Comparison of ENCODE assay signal across 21 mouse cellular contexts in genomic region chrX:49116465-49116864, GRCm38 (mm10).
A peak's percentile ranks its signal among the peaks of the same experiment; 100 is the strongest.
DNase-seq lines count a peak whose midpoint lies in the region; ATAC-seq and TF ChIP-seq lines count a peak whose summit lies in the region.
"Had no signal": no experiment of that assay in that cellular context is flagged by ENCODE, and none has a peak within 500 bp of the region (broad histone marks: within the 10 kb centered on the region; RNA-seq: fewer than 3 reads in every experiment).

No protein-coding gene starts in this region.

- no peaks in the 10 kb centered on the region for H3K4me1 ChIP-seq in MEL (ENCODE audit: control insufficient read depth in 1 of 2, insufficient read depth in 2 of 2, low read length in 2 of 2)
- H3K4me1 ChIP-seq in forebrain, embryonic 15.5 days = no peaks in the 10 kb centered on the region
- H3K4me1 ChIP-seq: embryonic facial prominence, embryonic 12.5 days; embryonic facial prominence, embryonic 15.5 days; hindbrain, embryonic 12.5 days; hindbrain, embryonic 15.5 days had no signal

- TF ChIP-seq POLR2A in MEL (IDR thresholded peaks at IDR 0.05; ENCODE audit: control insufficient read depth in 1 of 2, insufficient read depth in 1 of 2, low read depth in 1 of 2, low read length in 2 of 2, poor library complexity in 1 of 2) = no peak

- peak; percentile 47 for DNase-seq in MEL (ENCODE audit: low read depth, low spot score)
- DNase-seq in frontal cortex, adult 2 months (ENCODE audit: extremely low spot score in 1 of 2, low spot score in 1 of 2) = no peak
- no peak for DNase-seq in embryo, embryonic 10.5 days (ENCODE audit: low spot score)
- DNase-seq: adrenal gland, adult 2 months; adrenal gland, postnatal 14 days; cerebellum, adult 11-12 months; cerebellum, adult 8-10 months; cerebellum, postnatal 10 days; cerebellum, postnatal 36 days; gastrocnemius, postnatal 10 days; gastrocnemius, postnatal 36 days; heart, adult 11 months had no signal

- TF ChIP-seq EP300 in MEL (IDR thresholded peaks at IDR 0.05; ENCODE audit: low read depth in 1 of 2, low read length in 2 of 2) = no peak

- H3K9ac ChIP-seq in MEL (ENCODE audit: control insufficient read depth, low read depth, low read length, poor library complexity, severe bottlenecking) = no peak overlapping the region
- no peak overlapping the region for H3K9ac ChIP-seq in forebrain, embryonic 15.5 days (replicated peaks)
- H3K9ac ChIP-seq: embryonic facial prominence, embryonic 12.5 days; embryonic facial prominence, embryonic 15.5 days; hindbrain, embryonic 12.5 days; hindbrain, embryonic 15.5 days had no signal

- no peaks in the 10 kb centered on the region for H3K79me2 ChIP-seq in MEL (ENCODE audit: control insufficient read depth, insufficient read depth, low read length, poor library complexity)

- H3K9me3 ChIP-seq in MEL (replicated peaks; ENCODE audit: insufficient read depth, low read length) = no peaks in the 10 kb centered on the region
- H3K9me3 ChIP-seq in forebrain, embryonic 15.5 days = no peaks in the 10 kb centered on the region
- H3K9me3 ChIP-seq: embryonic facial prominence, embryonic 12.5 days; embryonic facial prominence, embryonic 15.5 days; hindbrain, embryonic 12.5 days; hindbrain, embryonic 15.5 days had no signal

- H3K27ac ChIP-seq in MEL (ENCODE audit: control insufficient read depth, low read depth, low read length) = no peak overlapping the region
- H3K27ac ChIP-seq in forebrain, embryonic 15.5 days (replicated peaks) = no peak overlapping the region
- H3K27ac ChIP-seq: embryonic facial prominence, embryonic 12.5 days; embryonic facial prominence, embryonic 15.5 days; hindbrain, embryonic 12.5 days; hindbrain, embryonic 15.5 days had no signal

- no peak for TF ChIP-seq RAD21 in MEL (IDR thresholded peaks at IDR 0.05; ENCODE audit: low read depth, low read length)

- no peak overlapping the region for H3K4me3 ChIP-seq in MEL (ENCODE audit: control insufficient read depth in 1 of 2, insufficient read depth in 1 of 2, low read depth in 2 of 2, low read length in 2 of 2)
- H3K4me3 ChIP-seq in forebrain, embryonic 15.5 days = no peak overlapping the region
- H3K4me3 ChIP-seq: embryonic facial prominence, embryonic 12.5 days; embryonic facial prominence, embryonic 15.5 days; hindbrain, embryonic 12.5 days; hindbrain, embryonic 15.5 days had no signal

- H3K27me3 ChIP-seq in MEL (ENCODE audit: control insufficient read depth in 1 of 2, insufficient read depth in 2 of 2, low read length in 2 of 2) = no peaks in the 10 kb centered on the region
- no peaks in the 10 kb centered on the region for H3K27me3 ChIP-seq in forebrain, embryonic 15.5 days
- H3K27me3 ChIP-seq: embryonic facial prominence, embryonic 12.5 days; embryonic facial prominence, embryonic 15.5 days; hindbrain, embryonic 12.5 days; hindbrain, embryonic 15.5 days had no signal

- no peaks in the 10 kb centered on the region; a peak in 1 of 4 replicates for H3K36me3 ChIP-seq in MEL (ENCODE audit: control insufficient read depth in 1 of 2, insufficient read depth in 2 of 2, low read length in 2 of 2)
- no peaks in the 10 kb centered on the region for H3K36me3 ChIP-seq in forebrain, embryonic 15.5 days
- H3K36me3 ChIP-seq: embryonic facial prominence, embryonic 12.5 days; embryonic facial prominence, embryonic 15.5 days; hindbrain, embryonic 12.5 days; hindbrain, embryonic 15.5 days had no signal

- H3K4me2 ChIP-seq in forebrain, embryonic 15.5 days (replicated peaks) = no peak overlapping the region
- H3K4me2 ChIP-seq: embryonic facial prominence, embryonic 12.5 days; embryonic facial prominence, embryonic 15.5 days; heart, embryonic 11.5 days; hindbrain, embryonic 12.5 days; hindbrain, embryonic 15.5 days had no signal

- no peak for TF ChIP-seq CTCF in MEL (IDR thresholded peaks at IDR 0.05 in 2 of 3, conservative IDR thresholded peaks at IDR 0.05 in 1 of 3; ENCODE audit: control insufficient read depth in 1 of 3, insufficient read depth in 1 of 3, low read depth in 2 of 3, low read length in 3 of 3, poor library complexity in 1 of 3, severe bottlenecking in 1 of 3)

- WGBS in forebrain, embryonic 15.5 days = 80% methylated on average over 3 of the region's 3 CpGs

- peak; percentile 69; the same call in 1 of the 2 replicates for ATAC-seq in common myeloid progenitor, adult 5-6 weeks (replicated peaks; ENCODE audit: low read depth, poor library complexity, severe bottlenecking)
- peak; percentile 63 for ATAC-seq in megakaryocyte progenitor cell, adult 5-6 weeks (replicated peaks; ENCODE audit: poor library complexity)
- ATAC-seq in forebrain, embryonic 15.5 days (replicated peaks) = no peak
- ATAC-seq: forebrain, embryonic 14.5 days had no signal

TF ChIP-seq in MEL, 35 proteins besides CTCF, POLR2A, EP300 and RAD21:
- TF ChIP-seq RCOR1 (IDR thresholded peaks at IDR 0.05; ENCODE audit: low read depth, low read length) = no peak
- no peak for TF ChIP-seq BHLHE40 (IDR thresholded peaks at IDR 0.05; ENCODE audit: borderline replicate concordance, low read depth, low read length)
- no peak for TF ChIP-seq POLR2AphosphoS5 (IDR thresholded peaks at IDR 0.05; ENCODE audit: borderline replicate concordance, low read depth, low read length)
- TF ChIP-seq NRF1 (IDR thresholded peaks at IDR 0.05; ENCODE audit: insufficient read depth, low read depth, low read length, poor library complexity, severe bottlenecking) = no peak
- TF ChIP-seq TAL1 (IDR thresholded peaks at IDR 0.05; ENCODE audit: low read length) = no peak
- TF ChIP-seq SIN3A (IDR thresholded peaks at IDR 0.05; ENCODE audit: low read length) = no peak
- no peak for TF ChIP-seq ELF1 (IDR thresholded peaks at IDR 0.05; ENCODE audit: low read depth, low read length)
- no peak for TF ChIP-seq CHD1 (IDR thresholded peaks at IDR 0.05; ENCODE audit: low read depth, low read length)
- TF ChIP-seq ZNF384 (IDR thresholded peaks at IDR 0.05; ENCODE audit: low read depth, low read length) = no peak
- TF ChIP-seq SMC3 (IDR thresholded peaks at IDR 0.05; ENCODE audit: low read depth, low read length) = no peak
- TF ChIP-seq ZC3H11A (IDR thresholded peaks at IDR 0.05; ENCODE audit: low read depth, low read length) = no peak
- TF ChIP-seq GATA1 (IDR thresholded peaks at IDR 0.05; ENCODE audit: low read depth, low read length) = no peak
